Mouse (Mus musculus) forelimb bud, embryonic 11.5 days (tissue): ENCODE measurements at regions not wholly inside any gene's neighbourhood (a gene's known extent, or its start where the extent isn't known, plus 50 kb on each side); places are given as distances from the start of the nearest gene placed in this dataset.
"Not testable (repeated sequence)": the region's sequence is repeated elsewhere in the genome, so short reads cannot be mapped to it uniquely, and the experiment has no call there.

Experiments
- DNase-seq: peaks from one replicate; pipeline ENCODE4 v3.0.0-alpha.2; 2012; ENCODE audit warnings: low read depth, low spot score

GRCm38 (mm10) chr15:90397691-90398377 lies 173.7 kb downstream of the Alg10b start:
- no peak for DNase-seq

GRCm38 (mm10) chr15:90400326-90401280 lies 176.5 kb downstream of the Alg10b start:
- DNase-seq: peak; percentile 52

- DNase-seq: no peak
Observed at GRCm38 (mm10) chr15:90420776-90421175, 196.7 kb downstream of the Alg10b start.

- DNase-seq: no peak
Observed at GRCm38 (mm10) chr15:90422122-90422614, 198.1 kb downstream of the Alg10b start.

GRCm38 (mm10) chr15:90431048-90431447 lies 206.9 kb downstream of the Alg10b start:
- DNase-seq: not testable (repeated sequence)

GRCm38 (mm10) chr15:90432154-90432553 lies 208.0 kb downstream of the Alg10b start:
- DNase-seq: no peak

- no peak for DNase-seq
Observed at GRCm38 (mm10) chr15:90435286-90435685, 211.2 kb downstream of the Alg10b start.
